Mouse (Mus musculus) gastrocnemius, postnatal 10 days (tissue): ENCODE data around the gene Gss. TPM values are rescaled to one million over a fixed set of nuclear protein-coding genes. Genes with fewer than 3 reads are reported as not detected.
"Not testable (repeated sequence)": the region's sequence is repeated elsewhere in the genome, so short reads cannot be mapped to it uniquely, and the experiment has no call there.

Experiments used
- DNase-seq: peaks from one replicate; pipeline ENCODE4 v3.0.0; 2021; ENCODE audit warnings: mixed read lengths
- total RNA-seq, 2 experiments: library from RNA; stranded (reverse); gene quantifications; 2 replicates each; pipeline ENCODE4 v1.2.3; 2021

The Gss gene
- total RNA-seq, 2 experiments from 2014 or later = 9.2 to 10.4 TPM

- DNase-seq = peak; percentile 92
Measured at GRCm38 (mm10) chr2:155619817-155620216, 27.2 kb upstream of the Gss start.

- no peak for DNase-seq
Measured at GRCm38 (mm10) chr2:155616971-155617370, 24.4 kb upstream of the Gss start.

GRCm38 (mm10) chr2:155613953-155614352 lies 21.3 kb upstream of the Gss start:
- no peak for DNase-seq

GRCm38 (mm10) chr2:155613326-155613755 lies 20.7 kb upstream of the Gss start:
- DNase-seq = peak; percentile 60

DNA sequence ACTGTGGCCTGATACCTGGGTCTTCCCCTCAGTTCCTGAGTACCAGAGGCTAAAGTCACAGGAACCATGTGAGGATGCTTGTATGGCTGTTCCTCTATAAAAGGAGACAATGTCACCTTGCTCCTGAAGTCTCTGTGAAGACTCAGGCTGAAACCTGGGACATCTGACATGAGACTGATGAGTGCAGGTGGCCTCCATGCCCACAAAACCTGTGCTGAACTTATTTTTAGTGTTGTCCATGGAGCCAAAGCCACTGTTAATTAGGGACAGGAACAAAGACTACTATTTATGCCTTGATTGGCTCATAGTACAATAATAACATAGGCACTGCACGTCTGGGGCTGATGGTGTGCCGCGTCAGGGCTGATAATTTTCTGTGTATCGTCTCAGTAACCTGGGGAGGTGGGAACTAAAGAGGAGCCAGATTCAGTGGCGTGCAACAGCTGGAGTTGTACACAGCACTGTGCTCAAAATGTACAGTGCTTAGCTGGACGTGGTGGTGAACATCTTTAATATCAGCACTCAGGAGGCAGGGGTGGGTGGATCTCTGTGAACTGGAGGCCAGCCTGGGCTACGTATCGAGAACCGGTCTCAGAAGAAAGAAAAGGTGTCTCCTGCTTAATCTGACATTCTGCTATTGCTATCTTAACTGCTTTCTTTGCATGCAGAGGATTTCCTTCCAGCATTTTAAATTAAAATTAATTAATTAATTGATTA lies 19.4 kb upstream of the Gss start:
- DNase-seq = no peak

- DNase-seq = no peak
Measured at GRCm38 (mm10) chr2:155610978-155611377, 18.4 kb upstream of the Gss start, which contains the start of gene Myh7b. TSS of gene Myh7b (plus strand) at chr2:155611212.

GRCm38 (mm10) chr2:155606360-155606759 lies 13.8 kb upstream of the Gss start:
- peak; percentile 34 for DNase-seq

DNA sequence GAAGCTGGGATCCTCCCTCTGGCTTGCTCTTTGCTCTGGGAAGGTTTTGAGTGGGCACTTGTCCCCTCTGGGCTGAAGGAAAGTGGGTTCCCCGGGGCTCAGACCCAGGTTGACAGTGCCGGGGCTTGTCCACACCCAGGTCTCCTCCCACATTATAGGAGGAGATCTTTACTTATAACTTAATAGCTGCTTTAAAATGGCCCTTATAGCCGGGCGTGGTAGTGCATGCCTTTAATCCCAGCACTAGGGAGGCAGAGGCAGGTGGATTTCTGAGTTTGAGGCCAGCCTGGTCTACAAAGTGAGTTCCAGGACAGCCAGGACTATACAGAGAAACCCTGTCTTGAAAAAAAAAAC lies 12.6 kb upstream of the Gss start:
- not testable (repeated sequence) for DNase-seq

- DNase-seq = no peak
Measured at GRCm38 (mm10) chr2:155604560-155605235, 12.1 kb upstream of the Gss start.

GRCm38 (mm10) chr2:155603707-155604106 lies 11.1 kb upstream of the Gss start:
- no peak for DNase-seq

- no peak for DNase-seq
Measured at GRCm38 (mm10) chr2:155595516-155595915, 2.9 kb upstream of the Gss start.

GRCm38 (mm10) chr2:155592854-155593283 lies 259 bp upstream of the Gss start:
- no peak for DNase-seq

DNA sequence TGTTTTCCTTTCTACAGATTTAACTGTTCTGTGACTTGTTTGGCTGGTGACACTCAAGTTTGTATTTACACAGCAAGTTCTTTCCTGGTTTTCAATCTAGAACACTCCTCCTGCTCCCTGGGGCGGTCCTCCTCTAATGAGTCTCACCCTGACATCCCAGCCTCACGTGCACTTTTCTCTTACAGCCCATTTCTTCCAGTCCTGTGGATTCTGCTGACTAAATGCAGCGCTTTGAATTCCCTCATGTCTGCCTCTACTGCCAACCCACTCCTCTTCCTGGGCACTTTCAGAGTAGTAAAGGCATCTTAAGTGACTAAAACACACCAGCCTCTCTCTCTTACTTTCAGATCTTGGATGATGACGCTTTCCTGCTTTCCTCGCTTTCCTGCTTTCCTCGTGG lies 934 bp downstream of the Gss start:
- DNase-seq = no peak

DNA sequence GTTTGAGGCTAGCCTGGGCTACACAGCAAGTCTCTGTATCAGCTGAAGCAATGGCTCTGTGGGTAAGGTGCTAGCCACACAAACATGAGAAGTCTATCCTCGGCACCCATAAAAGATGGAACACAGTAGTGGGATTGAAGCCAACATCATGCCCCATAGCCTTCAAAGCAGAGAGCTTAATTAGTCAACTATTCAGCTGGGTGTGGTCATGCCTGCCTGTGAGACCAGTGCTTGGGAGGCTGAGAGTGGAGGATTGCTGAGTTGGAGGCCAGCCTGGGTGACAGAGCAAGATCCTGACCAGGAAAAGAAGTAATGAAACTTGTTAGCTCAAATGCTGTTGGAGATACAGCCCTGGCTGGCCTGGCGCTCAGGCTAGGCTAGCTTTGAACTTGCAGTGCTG lies 1.7 kb downstream of the Gss start:
- no peak for DNase-seq

DNA sequence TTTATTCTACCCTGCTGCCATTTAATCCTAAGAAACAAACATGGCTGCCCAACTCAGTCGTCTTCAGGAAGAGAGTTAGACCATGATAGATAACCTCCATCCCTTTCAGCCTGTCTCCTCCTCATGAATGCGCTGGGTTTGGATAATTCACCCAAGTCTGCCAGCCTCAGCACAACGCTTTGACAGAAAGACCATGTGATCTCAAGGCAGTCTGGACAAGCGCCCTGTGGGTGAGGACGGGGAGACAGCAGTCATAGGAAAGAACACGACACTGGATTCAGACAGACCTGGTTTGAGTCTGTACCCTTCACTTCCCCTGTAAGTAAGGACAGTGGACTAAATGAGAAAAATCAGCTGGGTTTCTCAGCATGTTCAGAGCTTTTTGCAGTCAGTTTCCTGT lies 3.1 kb downstream of the Gss start:
- DNase-seq = no peak

GRCm38 (mm10) chr2:155588136-155588535 lies 4.5 kb downstream of the Gss start:
- DNase-seq = no peak

- no peak for DNase-seq
Measured at GRCm38 (mm10) chr2:155585486-155585885, 7.1 kb downstream of the Gss start.

DNA sequence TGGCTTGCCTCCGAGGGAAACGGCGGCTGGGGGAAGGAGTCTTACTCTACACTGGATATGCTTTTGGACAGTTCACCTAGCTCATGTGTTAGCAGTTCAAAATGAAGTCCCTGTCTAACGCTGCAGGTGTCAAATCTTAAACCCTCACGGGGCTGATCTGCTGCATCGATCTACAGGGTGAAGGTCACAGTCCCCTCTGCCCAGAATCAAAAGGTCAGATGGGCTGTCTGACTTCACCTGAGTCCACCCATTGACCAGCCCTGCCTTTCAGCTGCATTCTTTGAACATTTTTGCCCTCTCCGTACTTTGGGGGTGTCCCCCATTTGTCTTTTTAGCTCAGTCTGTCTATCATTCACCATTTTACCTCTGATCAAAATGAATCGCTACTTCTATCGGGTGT lies 7.5 kb downstream of the Gss start:
- DNase-seq = no peak

GRCm38 (mm10) chr2:155583927-155584530 lies 8.6 kb downstream of the Gss start:
- DNase-seq = peak; percentile 53

DNA sequence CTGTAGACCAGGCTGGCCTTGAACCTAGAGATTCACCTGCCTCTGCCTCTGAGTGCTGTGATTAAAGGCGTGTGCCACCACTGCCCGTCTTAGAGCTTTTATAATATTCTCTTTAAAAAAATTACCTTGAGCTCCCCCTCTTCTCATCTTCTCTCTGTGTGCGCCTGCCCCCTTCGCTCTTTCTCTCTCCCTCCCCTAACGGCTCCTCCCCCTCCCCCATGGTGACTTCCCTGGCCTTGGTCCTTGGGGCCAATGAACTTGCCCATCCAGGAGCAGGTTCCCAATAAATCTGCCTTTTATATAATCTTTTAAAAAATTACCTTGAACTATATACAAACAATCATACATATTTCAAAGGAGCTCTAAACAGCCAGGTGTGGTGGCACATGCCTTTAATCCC lies 9.6 kb downstream of the Gss start:
- DNase-seq = no peak

- DNase-seq = no peak
Measured at GRCm38 (mm10) chr2:155582384-155582995, 10.1 kb downstream of the Gss start.

GRCm38 (mm10) chr2:155580331-155580730 lies 12.3 kb downstream of the Gss start:
- no peak for DNase-seq

DNA sequence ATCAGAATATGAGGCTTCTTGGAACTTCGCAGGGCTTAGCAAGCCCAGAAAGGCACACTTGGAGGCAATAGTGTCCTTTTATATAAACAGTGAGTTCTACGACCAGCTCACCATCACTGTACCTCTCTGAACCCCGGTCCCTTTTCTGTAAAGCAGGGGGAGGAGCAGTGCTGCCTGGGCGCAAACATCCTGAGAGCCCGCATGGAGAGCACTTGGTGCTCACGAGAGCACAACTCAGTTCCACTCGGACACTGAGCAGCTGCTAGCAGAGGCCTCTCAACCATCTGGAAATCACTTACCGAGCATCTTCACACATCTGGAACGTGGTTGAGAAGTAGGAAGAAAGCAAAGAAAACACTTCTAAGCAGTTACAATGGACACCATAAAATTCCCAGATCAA lies 16.0 kb downstream of the Gss start:
- DNase-seq = no peak
